Mouse (Mus musculus) intestine, embryonic 16.5 days (tissue): ENCODE measurements around the gene Nek6. TPM values are rescaled to one million over a fixed set of nuclear protein-coding genes. Genes with fewer than 3 reads are reported as not detected.

Experiments
- ATAC-seq: fragments of 200-750 bp; cut with Nextera tagmentation; 2 replicates; pipeline ENCODE4 v1.8.0; 2017; ENCODE audit warnings: moderate TSS enrichment, moderate library complexity
- H3K27ac ChIP-seq: fragments of 300-500 bp; sonication (generic); 2 replicates; pipeline ENCODE4 v1.5.1; 2014; ENCODE audit warnings: mild to moderate bottlenecking, low read length
- H3K27me3 ChIP-seq: fragments of 300-500 bp; sonication (generic); replicated peaks from 2 replicates; pipeline ENCODE4 v1.6.1; 2014; ENCODE audit warnings: low read length, control low read depth, mixed read lengths; ENCODE audit not compliant: control insufficient read depth, insufficient read depth
- H3K36me3 ChIP-seq: fragments of 300-500 bp; sonication (generic); 2 replicates; pipeline ENCODE4 v1.6.1; 2014; ENCODE audit warnings: low read length, control low read depth; ENCODE audit not compliant: control insufficient read depth, insufficient read depth
- H3K4me1 ChIP-seq: fragments of 300-500 bp; sonication (generic); 2 replicates; pipeline ENCODE4 v1.6.1; 2014; ENCODE audit warnings: low read length, control low read depth, mixed read lengths; ENCODE audit not compliant: control insufficient read depth, insufficient read depth
- H3K4me2 ChIP-seq: fragments of 300-500 bp; sonication (generic); 2 replicates; pipeline ENCODE4 v1.6.1; 2014; ENCODE audit warnings: low read depth, low read length, control low read depth
- H3K4me3 ChIP-seq: fragments of 300-500 bp; sonication (generic); 2 replicates; pipeline ENCODE4 v1.5.1; 2014; ENCODE audit warnings: mild to moderate bottlenecking, low read length
- H3K9ac ChIP-seq: fragments of 300-500 bp; sonication (generic); 2 replicates; pipeline ENCODE4 v1.6.1; 2014; ENCODE audit warnings: low read depth, low read length
- H3K9me3 ChIP-seq: fragments of 300-500 bp; sonication (generic); 2 replicates; pipeline ENCODE4 v1.6.1; 2016; ENCODE audit warnings: low read length, control low read depth; ENCODE audit not compliant: control insufficient read depth
- WGBS: fragments of 180-500 bp; shearing (Covaris S2); extraction: QIAGEN DNeasy Blood & Tissue Kit; methylation state at CpG from one replicate; pipeline ENCODE4 v1.1.7; 2014; 5-methylcytosine and 5-hydroxymethylcytosine counted together
- polyA plus RNA-seq: library from polyadenylated mRNA; unstranded; fragments of >200 nt; fragmentation: Nextera tagmentation; extraction: Ambion mirVana; gene quantifications from 2 replicates; pipeline ENCODE4 v1.2.1, GENCODE M21; 2015

Nek6 gene
- polyA plus RNA-seq, 1 experiment from 2014 or later = 124 TPM

- 95% methylated on average over 2 of the region's 2 CpGs for WGBS
- no peak for ATAC-seq
- no peaks in the 10 kb centered on the region for H3K27me3 ChIP-seq
- H3K4me1 ChIP-seq = peaks cover 3% of the 10 kb centered on the region; the same call in 1 of the 2 replicates
- no peak overlapping the region for H3K4me2 ChIP-seq
- H3K27ac ChIP-seq = no peak overlapping the region
- H3K9ac ChIP-seq = no peak overlapping the region
- H3K4me3 ChIP-seq = no peak overlapping the region
- H3K36me3 ChIP-seq = no peaks in the 10 kb centered on the region
- H3K9me3 ChIP-seq = no peaks in the 10 kb centered on the region
Observed at GRCm38 (mm10) chr2:38598395-38598794, 87.0 kb downstream of the Nek6 start.

GRCm38 (mm10) chr2:38600842-38601241 is 89.4 kb downstream of the Nek6 start:
- Histone ChIP-seq H3K4me1 (no peaks in the 10 kb centered on the region), H3K4me2 (no peak overlapping the region), H3K4me3 (no peak overlapping the region), H3K9me3 (no peaks in the 10 kb centered on the region), H3K27me3 (no peaks in the 10 kb centered on the region), H3K27ac (no peak overlapping the region), H3K36me3 (no peaks in the 10 kb centered on the region), H3K9ac (no peak overlapping the region)
- ATAC-seq = no peak

- WGBS = 66% methylated on average over 1 of the region's 1 CpGs
- Histone ChIP-seq H3K9ac (no peak overlapping the region), H3K4me2 (no peak overlapping the region), H3K36me3 (no peaks in the 10 kb centered on the region), H3K4me1 (no peaks in the 10 kb centered on the region), H3K4me3 (no peak overlapping the region), H3K27me3 (no peaks in the 10 kb centered on the region), H3K27ac (no peak overlapping the region), H3K9me3 (no peaks in the 10 kb centered on the region)
- ATAC-seq = no peak
Observed at GRCm38 (mm10) chr2:38607716-38608115, 96.3 kb downstream of the Nek6 start.

GRCm38 (mm10) chr2:38608831-38609309 is 97.4 kb downstream of the Nek6 start:
- Histone ChIP-seq H3K4me3 (no peak overlapping the region), H3K4me1 (no peaks in the 10 kb centered on the region), H3K9me3 (no peaks in the 10 kb centered on the region), H3K4me2 (no peak overlapping the region), H3K9ac (no peak overlapping the region), H3K36me3 (no peaks in the 10 kb centered on the region), H3K27ac (no peak overlapping the region), H3K27me3 (no peaks in the 10 kb centered on the region)
- WGBS = 80% methylated on average over 5 of the region's 5 CpGs
- ATAC-seq = no peak

GRCm38 (mm10) chr2:38609310-38609709 is 97.9 kb downstream of the Nek6 start:
- Histone ChIP-seq H3K4me2 (no peak overlapping the region), H3K36me3 (no peaks in the 10 kb centered on the region), H3K27me3 (no peaks in the 10 kb centered on the region), H3K4me1 (no peaks in the 10 kb centered on the region), H3K9me3 (no peaks in the 10 kb centered on the region), H3K4me3 (no peak overlapping the region), H3K9ac (no peak overlapping the region), H3K27ac (no peak overlapping the region)
- ATAC-seq = no peak
- 76% methylated on average over 11 of the region's 11 CpGs for WGBS

GRCm38 (mm10) chr2:38610161-38610560 is 98.7 kb downstream of the Nek6 start:
- ATAC-seq = no peak
- H3K36me3 ChIP-seq = no peaks in the 10 kb centered on the region
- no peak overlapping the region for H3K27ac ChIP-seq
- no peak overlapping the region for H3K4me3 ChIP-seq
- WGBS = 87% methylated on average over 2 of the region's 2 CpGs
- no peaks in the 10 kb centered on the region for H3K27me3 ChIP-seq
- H3K4me2 ChIP-seq = no peak overlapping the region
- no peaks in the 10 kb centered on the region for H3K9me3 ChIP-seq
- no peaks in the 10 kb centered on the region for H3K4me1 ChIP-seq
- H3K9ac ChIP-seq = no peak overlapping the region

GRCm38 (mm10) chr2:38612596-38612995 is 101.2 kb downstream of the Nek6 start:
- Histone ChIP-seq H3K4me3 (no peak overlapping the region), H3K9me3 (no peaks in the 10 kb centered on the region), H3K9ac (no peak overlapping the region), H3K36me3 (no peaks in the 10 kb centered on the region), H3K27me3 (no peaks in the 10 kb centered on the region), H3K27ac (no peak overlapping the region), H3K4me2 (no peak overlapping the region), H3K4me1 (no peaks in the 10 kb centered on the region)
- 88% methylated on average over 6 of the region's 6 CpGs for WGBS
- ATAC-seq = no peak

GRCm38 (mm10) chr2:38613576-38613975 is 102.1 kb downstream of the Nek6 start:
- no peak for ATAC-seq
- peaks cover 5% of the 10 kb centered on the region for H3K36me3 ChIP-seq
- 93% methylated on average over 3 of the region's 3 CpGs for WGBS
- H3K4me3 ChIP-seq = no peak overlapping the region
- H3K9ac ChIP-seq = no peak overlapping the region
- no peaks in the 10 kb centered on the region for H3K4me1 ChIP-seq
- H3K9me3 ChIP-seq = no peaks in the 10 kb centered on the region
- no peak overlapping the region for H3K27ac ChIP-seq
- H3K4me2 ChIP-seq = no peak overlapping the region
- H3K27me3 ChIP-seq = no peaks in the 10 kb centered on the region

- Histone ChIP-seq H3K27me3 (no peaks in the 10 kb centered on the region), H3K4me1 (no peaks in the 10 kb centered on the region), H3K27ac (no peak overlapping the region), H3K36me3 (peaks cover 7% of the 10 kb centered on the region), H3K4me3 (no peak overlapping the region), H3K9ac (no peak overlapping the region), H3K9me3 (no peaks in the 10 kb centered on the region), H3K4me2 (no peak overlapping the region)
- 81% methylated on average over 6 of the region's 6 CpGs for WGBS
- no peak for ATAC-seq
Observed at GRCm38 (mm10) chr2:38614437-38614836, 103.0 kb downstream of the Nek6 start.

- Histone ChIP-seq H3K27ac (no peak overlapping the region), H3K9ac (no peak overlapping the region), H3K4me3 (no peak overlapping the region), H3K27me3 (no peaks in the 10 kb centered on the region), H3K9me3 (no peaks in the 10 kb centered on the region), H3K4me2 (no peak overlapping the region), H3K36me3 (peaks cover 7% of the 10 kb centered on the region), H3K4me1 (no peaks in the 10 kb centered on the region)
- ATAC-seq = no peak
- 52% methylated on average over 4 of the region's 4 CpGs for WGBS
Observed at GRCm38 (mm10) chr2:38616072-38616471, 104.6 kb downstream of the Nek6 start.
